Mouse (Mus musculus): ENCODE measurements at regions not wholly inside any gene's neighbourhood (a gene's known extent, or its start where the extent isn't known, plus 50 kb on each side); places are given as distances from the start of the nearest gene placed in this dataset.

DNA sequence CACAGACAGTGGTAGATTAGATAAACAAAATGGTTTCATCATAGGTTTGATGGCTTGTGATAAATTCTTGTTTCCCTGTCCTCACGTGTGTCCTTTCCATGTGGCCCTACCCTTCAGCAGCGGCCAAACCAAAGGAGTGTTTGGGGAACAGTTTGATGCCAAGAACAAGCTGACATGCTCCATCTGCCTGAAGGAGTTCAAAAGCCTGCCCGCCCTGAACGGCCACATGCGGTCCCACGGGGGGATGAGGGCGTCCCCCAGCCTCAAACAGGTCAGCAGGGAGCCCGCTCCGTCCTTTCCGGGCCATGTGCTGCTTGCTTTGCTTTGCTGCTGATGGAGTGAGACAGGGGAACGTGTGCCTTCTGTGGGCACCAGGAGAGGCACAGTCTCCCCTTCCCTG lies 51.0 kb upstream of the Mrps10 start:
- no peak for DNase-seq
- intact Hi-C loops (cut with DNase I): no loop called here

DNA sequence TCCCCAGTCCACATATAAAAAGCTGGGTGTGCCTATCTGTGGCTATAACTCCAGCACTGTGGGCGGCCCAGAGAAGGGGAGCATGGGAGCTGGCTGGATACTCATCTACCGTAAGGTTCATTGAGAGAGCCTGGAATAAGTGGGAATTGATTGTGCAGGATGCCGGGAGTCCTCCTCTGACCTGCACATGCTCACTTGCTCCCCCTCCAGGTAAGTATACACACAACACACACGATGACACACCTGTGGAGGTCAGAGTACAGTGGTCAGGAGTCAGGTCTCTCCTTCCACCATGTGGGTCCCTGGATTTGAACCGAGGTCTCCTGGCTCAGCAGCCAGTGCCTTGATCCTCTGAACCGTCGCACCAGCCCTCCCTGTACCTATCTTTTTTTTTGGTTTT lies 55.5 kb upstream of the Mrps10 start:
- intact Hi-C loops (cut with DNase I): no loop called here
- no peak for DNase-seq

DNA sequence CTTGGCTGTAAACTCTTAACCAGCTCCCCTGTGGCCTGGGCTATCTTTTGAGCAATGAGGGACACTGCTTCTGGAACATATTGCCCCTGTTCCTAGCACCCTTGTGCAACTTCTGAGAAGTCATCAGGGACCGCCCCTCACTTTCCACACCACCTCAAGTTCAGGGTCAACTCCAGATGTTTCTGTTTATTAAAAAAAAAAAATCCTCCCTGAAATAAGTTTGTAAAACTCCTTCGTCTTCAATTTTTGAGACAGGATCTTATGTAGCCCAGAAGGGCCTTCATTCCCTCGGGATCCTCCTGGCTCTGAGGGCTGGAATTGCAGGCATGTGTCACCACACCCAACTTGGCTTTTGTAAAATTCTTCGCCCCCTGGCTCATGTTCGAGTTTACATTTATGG lies 57.4 kb upstream of the Mrps10 start:
- intact Hi-C loops (cut with DNase I): no loop called here
- no peak for DNase-seq

DNA sequence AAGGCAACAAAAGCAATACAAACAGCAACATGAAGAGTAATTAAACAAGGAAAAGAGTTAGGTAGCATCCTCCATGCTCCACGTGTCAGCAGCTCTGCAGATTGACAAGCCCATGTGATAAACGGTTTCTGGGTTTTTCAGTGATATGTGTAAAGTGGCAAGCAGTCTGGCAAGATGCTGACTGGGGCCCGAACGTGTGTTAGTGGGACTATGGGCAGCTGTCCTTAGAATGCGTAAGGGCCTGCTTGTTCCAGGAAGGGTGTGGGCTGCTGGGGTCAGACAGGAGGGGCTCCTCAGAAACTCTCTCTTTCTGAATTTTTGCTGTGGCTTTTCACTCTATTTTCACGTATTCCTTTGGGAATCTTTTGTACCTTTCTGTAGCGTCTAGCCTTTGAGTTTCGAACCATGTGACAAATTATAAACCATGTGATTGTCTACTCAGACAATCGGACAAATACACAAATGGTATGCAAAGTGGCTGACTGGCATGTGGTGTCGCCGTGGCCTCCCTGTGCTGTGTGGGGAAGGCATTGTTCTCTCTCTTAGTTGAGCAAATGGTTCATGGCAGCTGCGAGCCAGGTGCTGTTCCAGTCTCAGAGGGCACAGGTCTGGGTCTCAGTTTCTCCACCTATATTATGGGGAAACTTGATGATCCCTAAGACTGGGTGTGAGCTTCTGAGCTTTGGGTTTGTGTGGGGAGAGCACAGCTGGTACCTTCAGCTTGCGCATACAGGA lies 62.5 kb upstream of the Mrps10 start:
- intact Hi-C loops (cut with DNase I): no loop called here
- no peak for DNase-seq

DNA sequence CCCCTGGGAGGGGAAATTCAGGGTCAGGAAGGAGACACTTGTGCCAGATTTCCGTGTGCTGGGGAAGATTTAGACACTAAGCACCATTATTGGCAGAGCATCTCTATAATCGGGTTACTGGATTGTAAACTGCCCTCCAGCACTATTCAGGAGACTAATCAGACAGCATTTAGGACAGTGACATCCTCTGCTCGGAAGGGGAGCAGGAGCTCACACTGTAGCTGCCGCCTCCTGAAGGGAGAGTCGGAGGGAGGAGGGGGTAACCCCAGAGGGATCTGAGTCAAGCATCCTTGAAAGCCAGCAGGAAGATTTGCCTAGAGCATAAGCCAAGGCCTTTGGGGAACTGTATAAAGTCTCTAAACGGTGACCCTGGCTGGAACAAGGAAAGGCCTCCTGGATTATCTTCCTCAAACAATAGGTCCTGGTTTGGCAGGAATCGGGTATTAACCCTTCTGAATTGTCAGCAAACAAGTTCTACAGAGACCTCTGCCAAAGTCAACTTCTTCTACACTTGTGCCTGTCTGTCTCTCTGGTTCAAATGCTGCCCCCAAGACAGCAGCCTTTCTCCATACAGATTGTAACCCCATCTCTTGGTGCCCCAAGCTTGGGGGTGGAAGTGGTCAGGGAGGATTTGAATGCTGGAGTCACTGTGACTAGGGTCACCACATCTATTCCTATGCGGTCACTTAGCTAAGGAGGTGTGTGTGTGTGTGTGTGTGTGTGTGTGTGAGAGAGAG lies 64.1 kb upstream of the Mrps10 start:
- intact Hi-C loops (cut with DNase I): no loop called here
- DNase-seq: no peak

DNA sequence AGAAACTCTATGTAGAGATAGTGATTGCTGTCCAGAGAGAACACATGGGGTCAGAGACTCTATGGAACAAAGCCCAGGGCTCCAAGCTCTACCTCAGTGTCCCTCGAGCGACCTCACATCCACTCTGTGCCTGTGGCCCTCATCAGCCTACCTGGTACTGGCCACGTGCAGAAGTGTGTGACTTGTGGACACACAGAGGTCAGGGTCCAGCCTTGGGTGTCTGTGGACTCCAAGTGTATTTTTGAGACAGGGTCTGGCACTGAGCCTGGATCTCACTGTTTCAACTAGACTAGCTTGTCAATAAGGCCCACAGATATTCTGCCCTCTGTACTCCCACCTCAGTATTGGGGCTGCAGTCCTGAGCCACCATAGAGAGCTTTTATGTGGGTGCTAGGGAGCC lies 65.1 kb upstream of the Mrps10 start:
- intact Hi-C loops (cut with DNase I): no loop called here
- no peak for DNase-seq

DNA sequence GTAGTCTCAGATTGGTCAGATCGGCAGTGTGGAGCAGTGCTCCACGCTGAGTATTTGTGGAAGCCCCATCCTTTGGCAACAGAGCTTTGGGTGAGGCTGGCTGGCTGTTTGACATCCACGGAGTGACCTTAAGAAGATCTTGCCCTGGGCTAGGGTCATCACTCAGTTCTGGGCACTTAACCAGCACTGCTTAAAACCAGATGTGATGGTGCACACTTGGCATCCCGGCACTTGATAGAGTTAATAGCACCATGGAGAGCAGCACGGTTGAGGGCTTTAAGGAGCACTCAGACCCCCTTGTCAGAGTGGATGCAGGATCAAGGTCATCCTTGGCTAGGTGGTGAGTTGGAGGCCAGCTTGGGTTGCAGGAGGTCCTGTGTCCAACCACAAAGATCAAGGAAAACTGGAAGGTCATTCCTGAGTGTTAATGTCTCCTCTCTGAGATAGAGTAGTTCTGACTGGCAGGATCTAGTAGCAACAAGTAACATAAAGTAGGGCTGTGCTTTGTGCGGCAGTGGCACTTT lies 70.2 kb upstream of the Mrps10 start:
- intact Hi-C loops (cut with DNase I): loop anchor here (2.0 to 10.0 kb wide), 2 partner anchors 36 to 154 kb away; no protein-coding TSS in a partner anchor
- no peak for DNase-seq

DNA sequence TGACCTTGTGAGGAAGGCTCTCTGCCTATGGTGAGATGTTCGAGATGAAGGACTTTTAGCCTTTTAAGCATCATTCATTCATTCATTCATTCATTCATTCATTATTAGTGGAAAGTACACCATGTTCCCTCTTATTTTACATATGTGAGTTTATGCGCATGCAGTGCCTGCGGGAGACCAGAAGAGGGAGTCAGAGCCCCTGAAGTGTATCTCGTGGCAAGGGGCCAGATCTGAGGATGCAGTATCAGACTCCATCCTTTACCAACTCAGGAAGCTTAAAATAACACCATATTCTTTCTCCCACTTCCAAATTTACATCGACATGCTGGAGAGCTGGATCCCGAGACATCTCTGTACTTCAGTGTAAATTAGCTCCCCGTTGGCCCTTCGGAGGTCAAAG lies 70.7 kb upstream of the Mrps10 start:
- DNase-seq: peak; percentile 29
- intact Hi-C loops (cut with DNase I): loop anchor here (2.0 to 10.0 kb wide), 2 partner anchors 37 to 153 kb away; no protein-coding TSS in a partner anchor

DNA sequence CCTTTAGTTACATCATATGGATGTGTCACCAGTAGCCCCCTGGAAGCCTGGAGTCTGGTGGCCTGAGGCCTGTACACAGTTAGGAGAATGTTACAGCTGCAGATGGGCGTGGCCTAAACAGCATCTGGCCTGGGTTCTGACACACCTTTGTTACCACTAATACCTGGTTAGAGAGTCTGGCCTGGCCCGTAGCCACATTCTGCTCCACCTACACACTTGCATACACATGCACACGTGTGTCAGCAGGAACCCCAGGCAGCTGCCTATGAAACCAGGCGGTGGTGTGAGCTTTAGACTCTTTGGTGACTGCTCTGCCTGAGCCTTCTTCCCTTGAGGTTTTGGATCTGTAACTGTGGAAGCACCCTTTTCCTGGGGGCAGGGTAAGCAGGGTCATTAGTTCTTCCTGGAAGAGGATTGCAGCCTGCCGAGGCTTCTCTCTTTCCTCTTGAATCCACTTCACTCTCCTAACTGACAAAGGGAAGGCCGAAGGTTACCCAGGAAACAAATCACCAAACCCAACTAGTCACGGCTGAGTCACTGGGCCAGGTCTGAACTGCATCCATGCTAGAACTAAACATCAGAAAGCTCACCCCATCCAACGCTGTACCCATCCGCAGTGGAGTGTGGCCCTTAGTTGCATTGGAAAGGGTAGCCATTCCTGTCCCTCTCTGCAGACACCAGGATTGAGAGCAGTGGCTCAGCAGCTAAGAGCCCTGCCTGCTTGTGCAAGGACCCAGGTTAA lies 71.8 kb upstream of the Mrps10 start:
- DNase-seq: no peak
- intact Hi-C loops (cut with DNase I): loop anchor here (10.0 kb wide), 1 partner anchor 152 kb away; no protein-coding TSS in a partner anchor

DNA sequence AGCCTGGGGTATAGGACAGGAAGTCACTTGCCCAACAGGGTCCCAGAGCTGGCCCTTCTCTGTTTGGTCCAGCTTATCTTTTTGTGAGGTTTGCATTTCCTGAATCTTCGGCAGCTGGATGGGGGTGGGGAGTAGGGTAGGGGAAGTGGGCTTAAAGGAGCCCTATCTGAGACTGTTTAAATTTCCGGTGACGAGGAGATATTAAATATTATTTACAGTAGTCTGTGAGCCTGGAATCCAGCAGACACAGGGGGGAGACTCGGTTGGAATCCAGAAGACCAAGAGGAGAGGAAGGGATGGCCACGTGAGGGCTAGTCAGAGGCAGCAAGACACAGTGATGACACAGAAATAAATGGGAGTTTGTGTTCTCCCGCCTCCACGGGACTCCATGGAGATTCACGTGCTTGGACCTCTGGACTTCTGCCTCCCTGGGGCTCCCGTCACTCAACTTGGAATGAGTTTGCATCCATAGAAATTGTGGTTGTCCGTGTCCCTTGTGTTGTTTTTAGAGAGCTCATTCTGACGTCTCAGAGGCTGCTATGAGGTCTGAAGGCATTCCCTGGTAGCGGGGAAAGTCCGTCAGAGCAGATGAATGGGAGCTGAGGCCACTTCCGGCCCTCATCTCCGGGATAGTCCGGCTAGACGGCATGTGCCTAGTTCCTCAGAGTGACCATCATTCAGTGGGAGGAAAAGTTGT lies 73.2 kb upstream of the Mrps10 start:
- no peak for DNase-seq
- intact Hi-C loops (cut with DNase I): loop anchor here (10.0 kb wide), 1 partner anchor 151 kb away; no protein-coding TSS in a partner anchor

DNA sequence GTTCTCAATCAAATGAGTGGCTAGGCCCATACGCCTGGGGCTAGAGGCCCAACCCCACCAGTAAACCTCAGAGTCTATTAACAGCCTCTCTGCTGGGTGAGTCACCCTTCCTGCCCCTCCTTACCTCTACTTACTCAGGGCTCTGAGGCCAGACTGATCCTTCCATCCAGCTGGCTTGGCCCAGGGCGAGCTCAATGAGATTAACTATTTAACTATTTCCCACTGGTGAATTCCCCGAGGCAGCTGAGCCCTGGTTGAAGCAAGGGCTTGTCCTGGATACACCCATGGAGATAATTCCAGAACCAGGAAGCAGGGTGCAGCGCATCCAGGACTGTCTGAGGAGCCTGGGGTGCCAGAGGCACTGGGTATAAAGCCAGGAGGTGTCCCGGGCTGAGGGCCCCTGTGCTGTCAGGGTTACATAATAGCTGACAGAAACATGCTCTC lies 74.6 kb upstream of the Mrps10 start:
- intact Hi-C loops (cut with DNase I): loop anchor here (10.0 kb wide), 1 partner anchor 149 kb away; no protein-coding TSS in a partner anchor
- DNase-seq: no peak

DNA sequence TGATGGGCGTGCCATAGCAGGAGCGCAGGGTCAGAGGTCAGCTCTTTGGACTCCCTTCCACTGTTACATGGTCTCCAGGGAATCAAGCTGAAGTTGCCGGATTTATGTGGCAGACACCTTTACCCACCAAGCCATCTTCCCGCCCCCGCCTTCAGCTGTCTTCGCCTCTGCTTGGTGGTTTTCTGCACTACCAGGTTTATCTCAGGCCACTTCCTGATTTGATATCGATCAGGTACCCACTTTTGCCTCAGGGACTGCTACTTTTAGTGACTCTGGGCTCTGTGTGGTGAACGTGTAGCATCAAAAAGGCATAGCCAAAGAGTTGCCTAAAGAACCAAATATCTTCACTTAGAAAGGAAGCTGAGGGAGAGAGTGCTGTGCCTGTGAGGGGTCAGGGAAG lies 75.5 kb upstream of the Mrps10 start:
- intact Hi-C loops (cut with DNase I): loop anchor here (10.0 kb wide), 1 partner anchor 148 kb away; no protein-coding TSS in a partner anchor
- DNase-seq: no peak

DNA sequence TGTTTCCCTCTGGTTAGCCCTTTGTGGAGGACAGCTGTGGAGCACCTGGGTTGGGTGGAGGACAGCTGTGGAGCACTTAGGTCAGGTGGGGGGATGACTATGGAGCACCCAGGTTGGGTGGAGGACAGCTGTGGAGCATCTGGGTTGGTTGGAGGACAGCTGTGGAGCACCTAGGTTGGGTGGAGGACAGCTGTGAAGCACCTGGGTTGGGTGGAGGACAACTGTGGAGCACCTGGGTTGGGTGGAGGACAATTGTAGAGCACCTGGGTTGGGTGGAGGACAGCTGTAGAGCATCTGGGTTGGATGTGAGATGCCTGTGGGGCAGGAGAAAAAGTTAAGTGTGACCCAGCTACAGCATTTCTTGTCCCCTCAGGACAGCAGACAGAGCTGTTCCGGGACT lies 77.1 kb upstream of the Mrps10 start:
- DNase-seq: no peak
- intact Hi-C loops (cut with DNase I): loop anchor here (10.0 kb wide), 1 partner anchor 147 kb away; no protein-coding TSS in a partner anchor

DNA sequence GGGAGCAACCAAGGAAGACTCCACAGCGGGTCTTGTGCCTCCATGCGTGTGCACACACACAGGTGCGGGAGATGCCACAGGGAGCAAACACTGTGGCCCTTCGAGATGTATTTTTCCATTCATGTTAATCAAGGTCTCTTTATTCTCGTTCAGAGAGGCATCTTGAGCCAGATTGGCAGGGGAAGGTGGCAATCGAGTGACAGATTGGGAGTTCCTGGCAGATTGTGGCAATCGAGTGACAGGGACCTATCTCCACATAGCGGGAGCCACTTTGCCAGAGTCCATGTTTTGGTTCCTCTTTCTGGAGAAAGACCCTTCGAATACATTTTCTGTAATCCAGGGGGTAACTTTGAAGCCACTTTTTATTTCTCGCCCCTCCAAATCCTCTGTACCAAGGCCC lies 83.1 kb upstream of the Mrps10 start:
- DNase-seq: no peak
- intact Hi-C loops (cut with DNase I): no loop called here

DNA sequence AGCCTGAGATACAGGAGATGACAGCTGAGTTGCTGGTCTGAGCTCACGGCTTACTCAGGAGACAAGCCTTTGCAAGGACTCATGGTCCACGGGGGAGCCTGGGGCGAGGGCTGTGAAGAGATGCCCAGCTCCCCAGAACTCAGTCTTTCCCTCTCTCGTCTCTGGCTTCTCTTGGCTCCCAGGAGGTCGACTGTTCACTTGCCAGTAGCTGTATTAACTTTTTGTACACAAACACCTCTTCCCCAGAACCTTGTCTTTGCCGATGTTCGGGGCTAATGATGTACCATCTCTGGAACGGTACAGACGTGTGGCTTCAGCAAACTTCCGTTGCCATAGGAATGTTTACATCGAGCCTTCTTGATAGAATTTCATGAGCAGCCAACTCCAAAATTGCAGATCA lies 84.5 kb upstream of the Mrps10 start:
- intact Hi-C loops (cut with DNase I): no loop called here

DNA sequence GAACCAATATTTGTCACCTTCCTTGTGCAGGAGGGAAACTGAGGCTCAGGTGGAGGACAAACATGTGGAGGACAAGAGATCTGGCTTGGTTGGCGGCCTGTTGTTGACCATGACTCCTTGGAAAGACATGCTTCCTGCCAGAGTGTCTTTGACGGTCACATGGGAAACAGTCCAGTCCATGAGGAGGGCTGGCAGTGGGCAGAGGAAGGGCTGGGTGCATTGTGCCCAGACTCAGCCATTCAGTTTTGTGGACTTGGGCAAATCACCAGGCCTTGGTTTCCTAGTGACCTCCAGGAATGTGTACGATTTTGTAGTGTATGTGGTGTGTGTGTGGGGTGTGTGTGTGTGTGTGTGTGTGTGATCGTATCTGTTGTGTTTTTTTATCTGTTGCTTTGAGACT lies 85.5 kb upstream of the Mrps10 start:
- intact Hi-C loops (cut with DNase I): no loop called here
- DNase-seq: peak; percentile 29

More for the DNA sequence above, 84.5 kb upstream of the Mrps10 start:
- no peak for DNase-seq

DNA sequence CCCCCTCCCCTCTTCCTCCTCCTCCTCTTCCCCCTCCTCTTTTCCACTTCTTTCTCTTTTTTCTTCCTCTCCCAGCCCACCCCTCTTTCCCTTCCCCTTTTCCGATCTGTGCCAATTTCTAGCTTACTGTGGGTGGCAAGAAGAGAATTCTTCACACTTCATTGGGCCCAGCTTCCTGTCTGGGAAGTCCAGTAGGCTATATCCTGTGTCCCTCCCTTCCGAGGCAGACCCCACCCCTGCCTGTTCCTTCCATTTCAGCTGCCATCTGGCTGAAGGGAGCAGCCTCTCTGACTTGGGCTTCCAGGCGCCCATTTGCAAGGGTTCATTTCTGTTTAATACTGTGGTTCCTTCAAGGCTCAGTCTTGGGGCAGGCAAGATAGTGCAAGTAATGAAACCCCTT lies 86.2 kb upstream of the Mrps10 start:
- intact Hi-C loops (cut with DNase I): no loop called here
- DNase-seq: peak; percentile 51

DNA sequence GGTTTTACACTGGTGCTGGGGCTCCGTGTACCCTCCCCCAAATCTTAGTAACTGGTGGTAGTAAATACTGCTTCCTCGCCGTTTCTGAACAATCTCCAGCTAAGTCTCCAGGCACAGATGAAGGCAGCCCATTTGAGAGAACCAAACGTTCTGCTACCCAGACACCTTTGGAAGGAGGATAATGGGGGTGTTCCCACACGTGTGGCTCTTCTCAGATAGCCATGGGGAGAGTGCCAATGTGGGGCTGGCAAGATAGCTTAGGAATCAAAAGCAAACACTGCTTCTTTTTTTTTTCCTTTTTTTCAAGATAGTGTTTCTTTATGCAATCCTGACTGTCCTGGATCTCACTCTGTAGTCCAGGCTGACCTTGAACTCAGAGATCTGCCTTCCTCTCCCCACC lies 90.8 kb upstream of the Mrps10 start:
- intact Hi-C loops (cut with DNase I): no loop called here
- DNase-seq: no peak

DNA sequence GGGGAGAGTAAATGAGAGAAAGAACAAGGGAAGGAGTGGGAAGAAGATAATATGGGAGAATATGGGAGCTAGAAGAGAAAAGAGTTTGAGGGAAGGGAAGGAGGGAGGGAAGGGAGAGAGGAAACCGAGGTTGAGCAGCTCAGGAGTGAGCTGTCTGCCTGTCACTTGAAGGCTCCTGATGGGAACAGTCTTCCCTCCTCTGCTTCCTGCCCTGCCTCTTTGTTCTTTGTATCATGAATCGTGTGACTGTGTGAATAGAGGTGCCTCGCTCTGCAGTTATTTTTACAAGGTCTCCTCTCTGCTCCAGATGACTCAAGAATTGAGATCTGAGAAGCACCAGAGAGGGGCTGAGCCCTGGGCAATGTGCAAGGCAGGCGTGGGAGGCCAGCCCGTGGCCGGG lies 92.0 kb upstream of the Mrps10 start:
- intact Hi-C loops (cut with DNase I): no loop called here
- DNase-seq: no peak

DNA sequence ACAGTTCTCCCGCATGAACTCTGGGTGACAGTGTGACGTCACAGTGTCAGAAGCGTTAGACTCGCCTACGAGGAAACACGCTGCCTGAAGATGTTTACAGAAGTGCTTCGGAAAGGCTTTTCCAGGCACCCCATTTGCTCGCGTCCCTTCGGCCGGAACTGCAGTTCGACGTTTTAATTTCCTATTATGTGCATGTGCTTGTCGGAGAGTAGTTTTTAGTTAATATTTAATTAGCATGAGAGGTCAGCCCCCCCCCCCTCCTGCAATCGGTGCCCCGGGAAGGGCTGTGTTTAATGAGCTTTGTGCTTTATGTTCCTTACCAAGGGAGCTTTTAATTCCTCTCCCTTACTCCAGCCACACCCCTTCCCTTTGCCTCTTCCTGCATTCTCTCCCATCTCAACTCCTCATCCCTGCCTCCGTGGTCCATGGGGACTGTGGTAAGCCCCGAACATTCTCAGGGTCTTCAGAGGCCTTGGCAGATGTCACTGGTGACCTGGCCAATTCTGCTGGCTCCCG lies 92.8 kb upstream of the Mrps10 start:
- peak; percentile 37 for DNase-seq
- intact Hi-C loops (cut with DNase I): no loop called here

Measured in left cerebral cortex, postnatal 4 days (tissue).